ENCODE assay signal across 8 mouse cellular contexts in the genomic region with DNA sequence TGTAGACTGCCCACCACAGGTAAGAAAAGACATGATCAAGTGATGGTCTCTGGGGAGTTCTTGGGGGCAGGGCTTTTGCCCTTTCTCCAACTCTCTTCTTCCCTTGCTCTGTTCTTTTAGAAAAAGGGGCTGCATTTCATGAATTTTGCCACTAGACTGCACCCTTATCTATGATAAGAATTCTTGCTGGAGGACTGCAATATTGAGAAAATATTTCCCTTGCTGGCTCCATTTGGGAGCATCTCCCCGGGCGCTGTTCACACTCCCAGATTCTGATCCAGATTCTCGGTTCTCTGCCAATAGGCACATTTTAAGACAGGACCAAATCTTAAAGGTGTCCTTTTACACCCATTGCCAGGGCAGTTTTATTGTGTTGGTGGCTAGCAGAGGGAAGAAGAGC. TPM values are rescaled to one million over a fixed set of nuclear protein-coding genes. Genes with fewer than 3 reads are reported as not detected.
DNase-seq lines count a peak whose midpoint lies in the region; ATAC-seq and TF ChIP-seq lines count a peak whose summit lies in the region.

No protein-coding gene starts in this region.

- H3K27ac ChIP-seq in forebrain, embryonic 12.5 days, result no peak overlapping the region
- no peak overlapping the region for H3K27ac ChIP-seq in forebrain, embryonic 15.5 days (replicated peaks)
- H3K27ac ChIP-seq in midbrain, postnatal 0 days (ENCODE audit: low read depth, low read length), result no peak overlapping the region

- no peak overlapping the region for H3K9ac ChIP-seq in forebrain, embryonic 12.5 days
- no peak overlapping the region for H3K9ac ChIP-seq in forebrain, embryonic 15.5 days (replicated peaks)
- H3K9ac ChIP-seq in midbrain, postnatal 0 days (replicated peaks; ENCODE audit: low read length, poor library complexity, severe bottlenecking), result no peak overlapping the region

- DNase-seq in left cerebral cortex, postnatal 14 days (ENCODE audit: low spot score in 2 of 2), result peak; percentile 47 to 54
- DNase-seq in left cerebral cortex, postnatal 10 days (ENCODE audit: extremely low spot score in 1 of 2, low spot score in 2 of 2), result no peak
- peak; percentile 66 to 74 for DNase-seq in cerebellum, postnatal 10 days
- DNase-seq in midbrain, postnatal 0 days (ENCODE audit: low spot score), result peak; percentile 72
- no peak for DNase-seq in thymus, postnatal 4 days

- H3K4me1 ChIP-seq in forebrain, embryonic 12.5 days, result peaks cover 46% of the 10 kb centered on the region
- peaks cover 46% of the 10 kb centered on the region for H3K4me1 ChIP-seq in forebrain, embryonic 15.5 days
- 0 out of 2 replicates have a peak, but pooled peaks cover 3% of the 10 kb centered on the region for H3K4me1 ChIP-seq in midbrain, postnatal 0 days (ENCODE audit: insufficient read depth, low read length)

- intact Hi-C loops in left cerebral cortex, postnatal 14 days (cut with DNase I), result loop anchor here (2.0 to 10.0 kb wide), 4 partner anchors 396 to 951 kb away; no protein-coding TSS in a partner anchor
- intact Hi-C loops in left cerebral cortex, postnatal 10 days (cut with DNase I), result loop anchor here (2.0 to 10.0 kb wide), 3 partner anchors 396 to 743 kb away; no protein-coding TSS in a partner anchor

- 61% methylated on average over 3 of the region's 3 CpGs for WGBS in forebrain, embryonic 12.5 days
- 50% methylated on average over 3 of the region's 3 CpGs for WGBS in forebrain, embryonic 15.5 days
- 26% methylated on average over 3 of the region's 3 CpGs for WGBS in midbrain, postnatal 0 days

- peak; percentile 81 for TF ChIP-seq CTCF in midbrain, postnatal 0 days (IDR thresholded peaks at IDR 0.05)

- ATAC-seq in forebrain, embryonic 12.5 days (ENCODE audit: low FRiP score), result no peak
- ATAC-seq in forebrain, embryonic 15.5 days (replicated peaks), result no peak
- no peak for ATAC-seq in midbrain, postnatal 0 days (ENCODE audit: low FRiP score)
- no peak for ATAC-seq in granulocyte monocyte progenitor cell, adult 5-6 weeks (replicated peaks; ENCODE audit: poor library complexity, severe bottlenecking)

- no peaks in the 10 kb centered on the region for H3K36me3 ChIP-seq in forebrain, embryonic 12.5 days (replicated peaks)
- no peaks in the 10 kb centered on the region for H3K36me3 ChIP-seq in forebrain, embryonic 15.5 days
- no peaks in the 10 kb centered on the region for H3K36me3 ChIP-seq in midbrain, postnatal 0 days (ENCODE audit: insufficient read depth, low read length)

- peaks cover 11% of the 10 kb centered on the region for H3K27me3 ChIP-seq in forebrain, embryonic 12.5 days
- no peaks in the 10 kb centered on the region for H3K27me3 ChIP-seq in forebrain, embryonic 15.5 days
- no peaks in the 10 kb centered on the region for H3K27me3 ChIP-seq in midbrain, postnatal 0 days (ENCODE audit: insufficient read depth, low read length)

- no peaks in the 10 kb centered on the region for H3K9me3 ChIP-seq in forebrain, embryonic 12.5 days
- H3K9me3 ChIP-seq in forebrain, embryonic 15.5 days, result no peaks in the 10 kb centered on the region
- H3K9me3 ChIP-seq in midbrain, postnatal 0 days (ENCODE audit: low read length), result no peaks in the 10 kb centered on the region

- no peak overlapping the region for H3K4me3 ChIP-seq in forebrain, embryonic 12.5 days (replicated peaks)
- H3K4me3 ChIP-seq in forebrain, embryonic 15.5 days, result no peak overlapping the region
- no peak overlapping the region for H3K4me3 ChIP-seq in midbrain, postnatal 0 days (ENCODE audit: low read depth, low read length)

- peak overlapping the region; percentile 85; the same call in 1 of the 2 replicates for H3K4me2 ChIP-seq in forebrain, embryonic 12.5 days
- no peak overlapping the region for H3K4me2 ChIP-seq in forebrain, embryonic 15.5 days (replicated peaks)
- peak overlapping the region; percentile 91 for H3K4me2 ChIP-seq in midbrain, postnatal 0 days (ENCODE audit: low read depth, low read length, poor library complexity, severe bottlenecking)

RNA-seq across cellular contexts. Expression of gene Igfbp5, which starts 1.4 kb away (rescaled TPM):
- polyA plus RNA-seq in forebrain, embryonic 12.5 days (2016; fragmentation: Nextera tagmentation; extraction: Ambion mirVana), result 55.5 and 60.0 TPM in 2 replicates
- 22.0 and 24.4 TPM in 2 replicates for polyA plus RNA-seq in forebrain, embryonic 15.5 days (2015; fragmentation: Nextera tagmentation; extraction: Ambion mirVana)
- total RNA-seq in left cerebral cortex, postnatal 14 days (2021), result 10 to 100 TPM; 65.5 to 79.3 TPM
- 10 to 100 TPM; 97.0 to 98.9 TPM for total RNA-seq in left cerebral cortex, postnatal 10 days (2021)
- total RNA-seq in midbrain, postnatal 0 days (2014; rRNA removed), result 109 and 127 TPM in 2 replicates
- 42.8 and 47.4 TPM in 2 replicates for polyA plus RNA-seq in midbrain, postnatal 0 days (2015; fragmentation: Nextera tagmentation; extraction: Ambion mirVana)
- not detected in 2 replicates for total RNA-seq in granulocyte monocyte progenitor cell, adult 5-6 weeks (2014; fragmentation: Nextera tagmentation)
- 0.09 TPM in 1 of 2 replicates, not detected in the other for total RNA-seq in granulocyte monocyte progenitor cell, adult 5-6 weeks (2017)

RNA-seq across cellular contexts. Expression of gene Igfbp2, which starts 51.8 kb away (rescaled TPM):
- 427 and 524 TPM in 2 replicates for polyA plus RNA-seq in forebrain, embryonic 12.5 days (2016; fragmentation: Nextera tagmentation; extraction: Ambion mirVana)
- 336 and 343 TPM in 2 replicates for polyA plus RNA-seq in forebrain, embryonic 15.5 days (2015; fragmentation: Nextera tagmentation; extraction: Ambion mirVana)
- 100 to 1,000 TPM; 102 to 116 TPM for total RNA-seq in left cerebral cortex, postnatal 14 days (2021)
- total RNA-seq in left cerebral cortex, postnatal 10 days (2021), result 100 to 1,000 TPM; 109 to 114 TPM
- 432 and 450 TPM in 2 replicates for total RNA-seq in midbrain, postnatal 0 days (2014; rRNA removed)
- polyA plus RNA-seq in midbrain, postnatal 0 days (2015; fragmentation: Nextera tagmentation; extraction: Ambion mirVana), result 272 and 323 TPM in 2 replicates
- total RNA-seq in granulocyte monocyte progenitor cell, adult 5-6 weeks (2014; fragmentation: Nextera tagmentation), result not detected in 2 replicates
- not detected in 2 replicates for total RNA-seq in granulocyte monocyte progenitor cell, adult 5-6 weeks (2017)

Comparison
In these comparisons a context has a peak if more than half of its experiments do, and no peak if none do; other contexts are left out.
1. DNase-seq: peak in left cerebral cortex, postnatal 14 days (2 of 2), cerebellum, postnatal 10 days (2 of 2) and midbrain, postnatal 0 days (single experiment); none in left cerebral cortex, postnatal 10 days (0 of 2) and thymus, postnatal 4 days (single experiment).
2. RNA of gene Igfbp5, which starts 1.4 kb away (total RNA-seq): 109 to 127 TPM in midbrain, postnatal 0 days, 97.0 to 98.9 TPM in left cerebral cortex, postnatal 10 days and 65.5 to 79.3 TPM in left cerebral cortex, postnatal 14 days; 0.09 TPM in granulocyte monocyte progenitor cell, adult 5-6 weeks; every median in the first group is over 10 times any median in the second.
3. RNA of gene Igfbp2, which starts 51.8 kb away (total RNA-seq): 432 to 450 TPM in midbrain, postnatal 0 days, 102 to 116 TPM in left cerebral cortex, postnatal 14 days and 109 to 114 TPM in left cerebral cortex, postnatal 10 days; not detected in granulocyte monocyte progenitor cell, adult 5-6 weeks; every median in the first group is over 100 times any median in the second.